Mouse (Mus musculus): ENCODE data around the gene Zfp639.

Gene Zfp639

DNA sequence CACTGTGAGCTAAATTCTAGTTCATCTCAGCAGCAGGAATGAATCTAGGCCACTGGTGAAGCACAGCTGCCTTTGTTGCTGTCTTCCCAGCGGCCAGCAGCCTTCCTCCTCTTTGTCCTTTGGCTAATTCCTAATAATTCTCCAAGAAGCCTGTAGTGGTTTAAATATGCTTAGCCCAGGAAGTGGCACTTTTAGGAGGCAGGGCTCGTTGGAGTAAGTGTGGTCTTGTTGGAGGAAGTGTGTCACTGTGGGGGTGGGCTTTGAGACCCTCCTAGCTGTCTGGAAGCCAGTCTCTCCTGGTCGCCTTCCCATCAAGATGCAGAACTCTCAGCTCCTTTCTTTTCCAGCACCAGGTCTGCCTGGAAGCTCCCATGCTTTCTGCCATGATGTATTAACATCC lies 4.2 kb upstream of the Zfp639 start:
- DNase-seq (ENCODE audit: low spot score in 2 of 2): no peak

DNA sequence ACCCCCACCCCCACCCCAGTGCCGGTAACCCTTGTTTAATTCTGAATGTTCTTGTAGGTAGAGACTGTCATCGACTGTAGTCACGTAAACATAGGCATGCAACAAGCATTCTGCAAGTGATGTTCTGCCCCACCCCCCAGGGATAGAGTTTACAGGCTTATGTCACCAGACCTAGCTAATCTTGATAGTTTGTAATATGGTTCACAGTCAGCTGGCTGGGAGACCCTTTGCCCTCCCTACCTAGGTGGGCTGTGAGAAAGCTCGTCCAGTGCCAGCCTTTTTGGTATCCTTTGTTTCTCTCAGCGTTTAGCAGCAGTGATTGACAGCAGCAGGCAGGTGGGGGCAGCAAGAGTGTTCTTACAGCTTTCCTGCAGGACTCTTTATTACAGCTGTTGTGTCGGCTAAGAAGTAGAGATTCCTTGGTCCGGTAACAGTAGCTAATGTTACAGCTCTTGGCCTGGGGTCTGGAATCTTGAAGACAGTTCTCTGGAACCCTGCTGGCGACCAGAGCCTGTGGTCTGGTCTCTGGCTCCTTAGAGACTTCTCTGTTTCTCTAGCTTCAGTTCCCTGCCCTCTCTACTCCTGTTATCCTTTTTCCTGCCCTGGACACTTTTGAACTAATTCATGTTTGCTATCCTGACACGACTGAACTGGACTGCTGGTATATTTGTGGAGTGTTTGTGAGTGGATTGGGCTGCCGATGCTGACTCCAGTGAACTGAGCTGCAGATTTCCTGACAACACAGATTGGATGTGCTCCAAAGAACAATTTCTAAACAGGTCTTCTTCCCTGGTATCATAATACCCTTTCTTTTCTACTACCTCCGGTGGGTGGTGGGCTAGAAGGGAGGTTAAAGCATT lies 3.5 kb upstream of the Zfp639 start:
- no peak for DNase-seq (ENCODE audit: low spot score in 2 of 2)

DNA sequence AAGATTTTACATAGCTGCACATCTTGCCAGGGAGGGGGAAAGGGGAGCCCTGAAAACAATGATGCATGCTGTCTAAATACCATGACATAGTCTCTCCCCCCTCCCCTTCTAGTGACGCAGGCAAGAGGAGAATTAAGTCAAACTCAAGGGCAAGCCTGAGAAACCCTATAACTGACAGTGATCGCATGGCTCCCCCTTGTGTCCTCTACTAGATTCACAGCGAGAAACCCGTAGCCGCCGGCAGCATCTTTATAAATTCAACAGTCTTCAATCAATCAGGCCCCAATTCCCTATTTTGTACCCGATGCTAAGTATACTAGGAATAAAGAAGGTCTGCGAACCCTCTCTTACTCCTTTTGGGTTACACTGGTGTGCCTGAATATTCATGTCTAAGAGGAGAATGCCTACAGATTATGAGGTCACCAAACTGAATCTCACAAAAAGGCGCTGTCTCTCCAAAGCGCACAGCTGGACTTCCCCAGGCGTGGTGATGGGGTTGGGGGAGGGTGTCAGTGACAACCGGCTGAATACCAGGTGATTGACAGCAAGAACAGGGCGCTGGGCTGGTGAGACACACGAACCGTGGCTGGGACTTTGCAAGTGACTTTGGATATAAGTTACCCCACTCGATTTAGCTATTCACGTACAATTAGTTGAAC lies 1.3 kb upstream of the Zfp639 start:
- peak in 1 of 2 experiments; percentile 32 for DNase-seq (ENCODE audit: low spot score in 2 of 2)

DNA sequence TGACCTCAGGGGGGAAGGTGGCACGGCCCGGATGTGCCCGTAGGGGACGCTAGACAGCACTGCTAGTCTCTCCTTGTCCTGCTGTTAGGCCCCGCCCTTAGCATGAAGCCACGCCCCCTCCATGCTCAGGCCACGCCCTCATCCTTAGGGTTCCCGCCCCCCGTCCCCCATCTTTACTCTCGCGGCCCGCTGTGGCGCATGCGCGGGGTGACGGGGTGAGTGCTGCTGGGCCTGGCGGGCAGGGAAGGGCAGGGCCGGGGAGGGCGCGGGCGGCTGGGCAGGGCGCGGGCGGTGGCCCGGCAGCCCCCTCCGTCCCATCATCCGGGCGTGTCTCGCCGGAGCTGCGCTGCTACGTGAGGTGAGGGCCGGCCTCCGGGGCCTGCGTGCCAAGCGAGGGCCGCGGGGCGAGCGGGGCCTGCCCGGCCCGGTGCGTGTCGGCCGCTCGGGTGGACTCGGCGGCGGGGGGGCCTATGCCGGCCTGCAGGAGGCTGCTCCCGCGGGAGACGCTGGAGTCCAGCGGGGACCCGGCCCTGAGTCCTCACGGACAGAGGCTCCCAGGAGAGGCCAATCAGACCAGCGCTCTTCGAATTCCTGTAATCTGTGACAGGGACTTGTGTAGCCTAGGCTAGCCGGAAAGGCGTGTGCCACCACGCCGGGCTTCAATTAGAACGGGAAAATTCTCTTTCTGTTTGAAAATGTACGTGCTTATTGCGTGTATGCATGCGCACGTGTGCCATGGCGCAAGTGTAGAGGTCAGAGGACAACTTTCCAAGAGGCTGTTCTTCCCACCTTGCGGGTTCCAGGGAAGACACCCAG lies 524 bp downstream of the Zfp639 start:
- peak; percentile 96 to 97 for DNase-seq (ENCODE audit: low spot score in 2 of 2)

DNA sequence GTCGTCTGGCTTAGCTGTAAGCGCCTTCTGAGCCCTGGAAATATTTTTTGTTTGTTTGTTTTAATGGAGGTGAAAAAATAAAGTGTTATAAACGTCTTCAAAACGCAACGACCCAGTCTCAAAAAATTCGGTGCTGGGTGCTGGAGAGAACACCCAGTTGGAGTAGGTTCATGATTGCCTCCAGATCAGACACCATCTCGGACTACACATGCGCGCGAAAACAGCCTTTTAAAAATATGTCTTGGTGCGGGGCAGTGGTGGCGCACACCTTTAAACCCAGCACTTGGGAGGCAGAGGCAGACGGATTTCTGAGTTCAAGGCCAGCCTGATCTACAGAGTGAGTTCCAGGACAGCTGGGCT lies 1.1 kb downstream of the Zfp639 start:
- DNase-seq (ENCODE audit: low spot score in 2 of 2): no peak

DNA sequence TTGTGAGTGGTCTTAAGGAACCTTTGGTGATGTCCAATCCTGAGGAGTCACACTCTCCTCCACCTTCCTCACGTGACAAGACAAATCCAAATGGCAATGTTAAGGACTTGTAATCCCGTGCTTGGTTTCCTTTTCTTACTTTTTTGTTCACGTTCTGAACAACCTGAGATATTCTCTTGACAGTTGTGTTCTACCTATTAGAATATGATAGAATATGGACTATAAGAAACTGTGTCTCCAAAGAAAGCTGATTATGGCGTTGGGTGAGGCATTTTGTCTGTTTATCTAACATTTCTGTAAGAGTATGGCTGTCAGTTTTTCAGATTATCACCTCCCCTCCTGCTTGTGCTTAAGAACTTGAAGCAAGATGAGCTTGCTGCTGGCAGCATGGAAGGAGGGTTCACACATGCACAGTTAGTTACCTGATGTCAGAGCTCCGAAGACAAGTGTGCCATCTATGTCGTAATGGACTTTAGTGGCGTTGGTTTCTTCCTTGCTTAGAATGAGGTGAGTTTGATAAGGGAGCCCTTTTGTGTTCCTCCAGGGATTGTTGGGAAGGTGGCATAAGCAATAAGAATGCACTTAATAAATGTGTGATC lies 2.7 kb downstream of the Zfp639 start:
- DNase-seq (ENCODE audit: low spot score in 2 of 2): no peak

DNA sequence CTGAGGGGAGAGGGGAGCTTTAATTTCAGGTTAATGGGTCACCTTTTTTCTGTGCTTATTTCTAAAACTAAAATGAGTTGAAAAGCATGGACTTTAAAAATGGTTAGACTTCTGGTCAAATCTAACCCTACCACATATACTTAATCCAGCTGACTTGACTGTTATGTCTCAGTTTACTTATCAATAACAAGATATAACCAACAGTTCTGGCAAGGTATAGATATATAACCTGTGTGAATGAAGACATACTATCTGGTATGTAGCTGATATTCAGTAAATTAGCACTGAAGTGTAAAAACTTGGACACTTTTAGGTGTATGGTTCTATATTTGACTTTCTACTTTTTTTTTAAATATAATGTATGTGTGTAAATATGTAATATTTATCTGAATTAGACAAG lies 3.5 kb downstream of the Zfp639 start:
- no peak for DNase-seq (ENCODE audit: low spot score in 2 of 2)

DNA sequence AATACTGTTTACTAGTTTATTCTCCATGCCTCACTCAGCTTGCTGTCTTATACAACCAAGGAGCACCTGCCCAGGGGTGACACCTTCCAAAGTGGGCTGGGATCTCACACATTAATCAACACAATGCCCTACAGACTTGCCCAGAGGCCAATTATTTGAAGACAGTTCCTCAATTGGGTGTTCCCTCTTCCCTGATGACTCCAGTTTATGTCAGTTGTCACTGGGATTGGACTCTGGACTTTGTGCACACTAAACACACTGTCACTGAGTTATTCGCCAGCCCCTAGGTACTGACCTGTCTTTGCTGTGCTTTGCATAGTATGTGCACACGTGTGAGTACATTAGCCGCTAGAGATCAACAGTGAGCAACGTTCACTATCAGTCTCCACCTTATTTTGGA lies 17.1 kb downstream of the Zfp639 start:
- DNase-seq (ENCODE audit: low spot score in 2 of 2): no peak

DNA sequence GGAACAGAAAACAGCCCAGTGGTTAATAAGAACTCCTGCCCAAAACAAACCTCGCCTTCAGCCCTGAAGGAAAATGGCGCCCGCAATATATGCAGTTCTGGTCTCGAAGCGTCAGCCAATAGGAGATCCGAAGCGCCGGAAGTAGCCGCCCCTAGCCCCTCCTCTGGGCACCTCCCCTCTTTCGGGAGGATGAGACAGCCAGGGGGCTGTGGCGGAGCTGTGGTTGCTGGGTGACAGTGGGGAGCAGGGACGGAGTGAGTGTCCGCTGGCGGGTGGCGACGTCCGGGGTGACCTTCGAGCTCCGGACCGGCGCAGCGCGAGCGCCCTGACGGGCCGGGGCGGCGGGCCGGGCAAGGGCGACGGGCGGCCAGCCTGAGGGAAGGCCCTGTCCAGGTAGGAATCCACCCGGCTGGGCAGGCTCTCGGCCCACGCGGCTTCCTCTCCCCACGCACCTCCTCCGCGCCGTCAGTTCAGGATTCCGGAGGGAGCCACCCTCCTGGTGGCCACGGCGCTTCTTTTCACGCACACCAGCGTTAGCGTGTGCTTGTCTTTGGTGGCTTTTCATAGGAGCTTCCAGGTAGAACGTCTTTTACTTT lies 19.3 kb downstream of the Zfp639 start, which contains the start of gene Mfn1:
TSS of gene Mfn1 (plus strand) at position 163 of the 596 bp plus-strand sequence.
- peak; percentile 89 to 92 for DNase-seq (ENCODE audit: low spot score in 2 of 2)

DNA sequence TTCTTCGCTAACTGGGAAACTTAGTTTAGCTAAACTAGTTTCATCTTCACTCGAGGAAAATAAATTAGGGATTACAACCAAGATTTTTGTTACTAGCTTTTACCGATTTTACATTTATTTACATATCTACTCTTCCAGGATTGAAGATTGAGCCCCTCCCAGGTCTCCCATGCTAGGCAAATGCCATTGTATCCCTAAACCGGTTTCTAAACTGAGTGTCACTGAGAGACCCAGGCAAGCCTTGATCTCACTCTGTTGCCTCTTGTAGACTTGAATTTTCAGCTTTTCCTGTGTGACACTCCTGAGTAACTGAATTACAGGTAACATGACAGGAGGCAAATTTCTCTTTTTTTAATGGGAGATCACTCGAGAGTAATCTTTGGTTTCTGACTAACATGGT lies 20.0 kb downstream of the Zfp639 start:
- no peak for DNase-seq (ENCODE audit: low spot score in 2 of 2)

DNA sequence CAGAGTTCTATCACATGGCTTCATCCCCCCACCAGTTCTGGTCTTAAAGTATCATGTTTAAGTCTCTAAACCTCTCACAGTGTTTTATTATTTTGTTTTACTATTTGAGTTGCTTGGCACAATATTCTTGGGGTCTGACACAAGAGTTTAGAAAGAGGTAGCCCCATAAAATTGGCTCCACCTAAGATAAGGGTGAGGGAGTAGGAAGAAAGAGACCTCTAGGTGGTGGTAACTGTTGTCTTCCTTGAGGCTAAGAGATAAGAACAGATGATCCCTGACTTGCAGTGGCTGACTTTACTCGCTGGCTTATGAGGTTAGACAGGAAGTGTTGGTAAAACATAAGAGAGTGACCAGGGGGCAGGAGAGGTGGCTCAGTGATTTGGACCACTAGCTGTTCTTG lies 25.6 kb downstream of the Zfp639 start:
- no peak for DNase-seq (ENCODE audit: low spot score in 2 of 2)

DNA sequence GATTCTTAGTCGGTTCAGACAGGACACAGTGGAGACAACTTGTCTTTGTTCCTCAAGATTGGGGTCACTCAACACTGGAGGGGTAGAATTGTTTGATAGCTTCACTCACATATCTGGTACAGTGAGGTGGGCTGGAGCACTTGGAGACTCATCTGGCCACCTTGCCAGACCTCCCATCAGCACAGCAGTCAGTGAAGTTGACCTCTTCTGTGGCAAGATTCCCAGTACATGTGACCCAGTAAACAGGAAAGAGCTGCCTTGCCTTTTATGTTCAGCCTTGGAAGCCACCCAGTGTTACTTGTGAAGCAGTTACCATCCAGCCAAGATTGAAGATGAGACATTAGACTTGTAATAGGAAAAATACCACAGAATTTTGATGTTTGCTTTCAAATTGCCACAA lies 27.5 kb downstream of the Zfp639 start:
- no peak for DNase-seq (ENCODE audit: low spot score in 2 of 2)

DNA sequence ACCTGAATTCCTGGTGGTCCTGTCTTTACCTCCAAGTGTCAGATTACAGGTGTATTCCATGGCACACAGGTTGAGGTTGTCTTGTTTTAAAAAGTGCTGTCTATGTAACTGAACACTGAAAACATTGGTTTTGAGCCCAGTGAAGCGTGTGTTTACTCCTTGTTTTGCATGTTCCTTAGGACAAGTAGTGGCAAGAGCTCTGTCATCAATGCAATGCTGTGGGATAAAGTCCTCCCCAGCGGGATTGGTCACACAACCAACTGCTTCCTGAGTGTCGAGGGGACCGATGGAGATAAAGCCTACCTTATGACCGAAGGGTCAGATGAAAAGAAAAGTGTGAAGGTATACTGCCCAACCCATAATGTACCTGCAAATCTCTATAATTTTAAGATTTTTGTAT lies 28.0 kb downstream of the Zfp639 start:
- no peak for DNase-seq (ENCODE audit: low spot score in 2 of 2)

DNA sequence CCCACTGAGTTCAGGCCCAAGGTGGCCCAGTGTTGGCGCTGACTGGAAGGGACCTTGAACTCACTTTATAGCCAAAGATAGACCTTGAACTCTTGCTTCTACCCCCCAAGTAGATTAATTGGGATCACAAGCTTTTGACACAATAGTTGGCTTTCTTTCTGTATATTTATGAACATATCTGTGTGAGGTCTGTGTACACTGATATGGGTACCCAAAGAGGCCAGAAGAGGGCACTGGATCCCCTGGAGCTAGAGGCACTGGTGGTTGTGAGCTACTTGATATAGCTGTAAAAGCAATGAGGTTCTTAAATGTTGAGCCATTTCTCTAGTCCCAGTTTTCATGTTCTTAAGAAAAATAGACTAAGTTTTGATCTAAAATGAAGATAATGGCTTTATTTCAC lies 43.0 kb downstream of the Zfp639 start:
- no peak for DNase-seq (ENCODE audit: low spot score in 2 of 2)

DNA sequence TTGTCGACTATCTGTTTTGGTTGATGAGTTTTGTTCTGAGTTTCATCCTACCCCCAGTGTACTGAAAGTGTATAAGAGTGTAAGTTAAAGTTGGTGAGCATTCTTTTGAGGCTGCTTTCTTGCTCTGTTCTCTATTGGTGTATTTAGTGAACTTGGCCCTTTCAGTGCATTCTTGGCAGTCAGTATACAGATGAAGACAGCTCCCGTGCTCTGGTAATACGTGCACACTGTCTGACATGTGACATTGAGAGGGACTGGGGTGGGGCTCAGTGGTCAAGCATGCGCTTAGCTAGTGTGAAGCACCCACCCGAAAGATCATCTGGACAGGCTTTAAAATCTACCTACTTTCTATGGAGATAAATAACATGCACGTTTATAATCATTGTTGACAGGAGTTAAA lies 53.3 kb downstream of the Zfp639 start:
- no peak for DNase-seq (ENCODE audit: low spot score in 2 of 2)

Data from urinary bladder, postnatal 4 days (tissue).